Mouse (Mus musculus) ES-E14 (cell line): ENCODE data around the gene Oosp3.

Experiments used
- CHD2 ChIP-seq: IDR thresholded peaks from 2 replicates; pipeline ENCODE4 v1.6.1; 2014; ENCODE audit warnings: mild to moderate bottlenecking, low read depth, low read length, inconsistent platforms
- ZC3H11A ChIP-seq: IDR thresholded peaks from 2 replicates; pipeline ENCODE4 v1.6.1; 2012; ENCODE audit warnings: low read depth, mild to moderate bottlenecking, inconsistent platforms, low read length, borderline replicate concordance
- ZNF384 ChIP-seq: IDR thresholded peaks from 2 replicates; pipeline ENCODE4 v1.6.1; 2012; ENCODE audit warnings: low read depth, low read length, inconsistent platforms

DNA sequence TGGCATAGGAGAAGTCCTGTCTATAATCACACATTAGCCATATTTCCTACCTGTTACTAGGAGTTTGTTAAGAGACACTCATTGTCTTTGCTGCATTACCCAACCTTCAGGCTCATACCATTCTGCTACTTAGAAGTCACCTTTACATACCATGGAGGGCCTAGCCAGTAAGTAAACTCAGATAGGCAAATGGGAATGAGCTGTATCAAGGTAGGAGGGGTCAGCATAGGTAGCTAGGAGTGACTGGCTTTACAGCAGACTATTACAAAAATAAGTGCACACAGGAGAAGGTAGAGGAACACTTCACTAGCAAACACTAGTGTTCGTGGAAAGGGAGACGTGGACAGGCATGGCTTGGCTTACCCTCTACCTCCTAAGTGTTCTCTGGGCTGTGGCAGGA, 50.4 kb downstream of the Oosp3 start, which contains the start of gene Gif:
- TF ChIP-seq ZC3H11A (no peak), CHD2 (no peak), ZNF384 (no peak)
